Mouse (Mus musculus) hematopoietic multipotent progenitor cell, adult 10-12 weeks (in vitro differentiated cells): Measurements from ENCODE around the gene Vmn1r149. TPM values are rescaled to one million over a fixed set of nuclear protein-coding genes. Genes with fewer than 3 reads are reported as not detected.

Experiments
- polyA plus RNA-seq: library from polyadenylated mRNA; stranded (reverse); fragments of >175 nt; gene quantifications from 2 replicates; pipeline ENCODE4 v1.2.3, GENCODE M21; 2012; ENCODE audit warnings: low replicate concordance

Gene Vmn1r149
- polyA plus RNA-seq, result not detected in 2 replicates

GRCm38 (mm10) chr7:22438129-22438528 lies at the start of gene Vmn1r149:
Gene Vmn1r149, minus strand, starts transcription at chr7:22438229.

GRCm38 (mm10) chr7:22463975-22464374 lies 25.9 kb upstream of the Vmn1r149 start, which contains the start of gene Gm10665:
Gene Gm10665, minus strand, starts transcription at chr7:22464075.

GRCm38 (mm10) chr7:22413283-22413682 lies 24.7 kb downstream of the Vmn1r149 start, which contains the start of gene Vmn1r148:
Gene Vmn1r148, plus strand, starts transcription at chr7:22413583.

Other genes starting within 250 kb of the Vmn1r149 start
- not detected in 2 replicates for gene Vmn1r143, start 248.9 kb downstream of the Vmn1r149 start, polyA plus RNA-seq
- not detected in 2 replicates for gene Gm8653, start 237.0 kb downstream of the Vmn1r149 start, polyA plus RNA-seq
- gene Gm8453, start 208.7 kb downstream of the Vmn1r149 start, polyA plus RNA-seq, result not detected in 2 replicates
- gene Gm4187, start 108.5 kb downstream of the Vmn1r149 start, polyA plus RNA-seq, result not detected in 2 replicates
- gene Gm8660, start 67.2 kb downstream of the Vmn1r149 start, polyA plus RNA-seq, result not detected in 2 replicates
- gene Vmn1r148, start 24.6 kb downstream of the Vmn1r149 start, polyA plus RNA-seq, result not detected in 2 replicates
- gene Gm10665, start 25.8 kb upstream of the Vmn1r149 start, polyA plus RNA-seq, result not detected in 2 replicates
- gene Vmn1r151, start 61.4 kb upstream of the Vmn1r149 start, polyA plus RNA-seq, result not detected in 2 replicates
- not detected in 2 replicates for gene Vmn1r152, start 84.7 kb upstream of the Vmn1r149 start, polyA plus RNA-seq
- gene Gm8677, start 96.7 kb upstream of the Vmn1r149 start, polyA plus RNA-seq, result not detected in 2 replicates
- not detected in 2 replicates for gene Gm4201, start 127.1 kb upstream of the Vmn1r149 start, polyA plus RNA-seq
- not detected in 2 replicates for gene Gm4565, start 149.9 kb upstream of the Vmn1r149 start, polyA plus RNA-seq
- not detected in 2 replicates for gene Vmn1r155, start 219.8 kb upstream of the Vmn1r149 start, polyA plus RNA-seq